ENCODE assay signal across 31 mouse cellular contexts in genomic region chr6:108095445-108095844, GRCm38 (mm10). TPM values are rescaled to one million over a fixed set of nuclear protein-coding genes. Genes with fewer than 3 reads are reported as not detected.
A peak's percentile ranks its signal among the peaks of the same experiment; 100 is the strongest.
DNase-seq lines count a peak whose midpoint lies in the region; ATAC-seq and TF ChIP-seq lines count a peak whose summit lies in the region.
"Had no signal": no experiment of that assay in that cellular context is flagged by ENCODE, and none has a peak within 500 bp of the region (broad histone marks: within the 10 kb centered on the region; RNA-seq: fewer than 3 reads in every experiment).

No protein-coding gene starts in this region.

- TF ChIP-seq POLR2A in kidney, adult 2 months (IDR thresholded peaks at IDR 0.05; ENCODE audit: low read depth, low read length) = no peak
- TF ChIP-seq POLR2A in embryonic fibroblast, embryonic 13.5 days (IDR thresholded peaks at IDR 0.05; ENCODE audit: low read depth, low read length) = no peak

- ATAC-seq in heart, embryonic 12.5 days (ENCODE audit: insufficient number of reproducible peaks, low FRiP score) = no peak
- ATAC-seq: CD4-positive, CD25-positive, alpha-beta regulatory T cell, adult 4 months; forebrain, embryonic 13.5 days; intestine, postnatal 0 days; midbrain, embryonic 13.5 days had no signal

- H3K27me3 ChIP-seq in kidney, adult 2 months (replicated peaks; ENCODE audit: control insufficient read depth, insufficient read depth, low read length) = no peaks in the 10 kb centered on the region
- H3K27me3 ChIP-seq in heart, embryonic 12.5 days (replicated peaks) = no peaks in the 10 kb centered on the region
- H3K27me3 ChIP-seq: forebrain, embryonic 13.5 days; heart, embryonic 13.5 days; midbrain, embryonic 13.5 days; neural tube, embryonic 13.5 days had no signal

- peak overlapping the region; percentile 24 for H3K27ac ChIP-seq in kidney, adult 2 months (ENCODE audit: insufficient read depth, low read depth, low read length)
- peak overlapping the region; percentile 27; the same call in 1 of the 2 replicates for H3K27ac ChIP-seq in embryonic fibroblast, embryonic 13.5 days (ENCODE audit: insufficient read depth, low read length)
- H3K27ac ChIP-seq in heart, embryonic 12.5 days (ENCODE audit: poor library complexity, severe bottlenecking) = no peak overlapping the region
- H3K27ac ChIP-seq: forebrain, embryonic 13.5 days; gastrocnemius, adult 2 months; heart, adult 2 months; heart, embryonic 13.5 days; hindbrain, embryonic 14.5 days; liver, embryonic 14.5 days; macrophage; midbrain, embryonic 13.5 days; neural tube, embryonic 13.5 days had no signal

- no peaks in the 10 kb centered on the region for H3K9me3 ChIP-seq in heart, embryonic 12.5 days (replicated peaks)
- H3K9me3 ChIP-seq: forebrain, embryonic 13.5 days; heart, embryonic 13.5 days; midbrain, embryonic 13.5 days; neural tube, embryonic 13.5 days had no signal

- H3K4me1 ChIP-seq in kidney, adult 2 months (ENCODE audit: control insufficient read depth, insufficient read depth, low read length) = peaks cover 24% of the 10 kb centered on the region; the same call in 1 of the 2 replicates
- peaks cover 5% of the 10 kb centered on the region; the same call in 1 of the 2 replicates for H3K4me1 ChIP-seq in embryonic fibroblast, embryonic 13.5 days (ENCODE audit: control insufficient read depth, insufficient read depth, low read length)
- H3K4me1 ChIP-seq in heart, embryonic 12.5 days (replicated peaks) = no peaks in the 10 kb centered on the region
- H3K4me1 ChIP-seq: forebrain, embryonic 13.5 days; neural tube, embryonic 13.5 days had no signal

- WGBS in kidney, adult 2 months = 49% methylated on average over 5 of the region's 5 CpGs
- 82% methylated on average over 5 of the region's 5 CpGs for WGBS in heart, embryonic 12.5 days

- no peak overlapping the region for H3K9ac ChIP-seq in heart, embryonic 12.5 days
- H3K9ac ChIP-seq: forebrain, embryonic 13.5 days; heart, embryonic 13.5 days; hindbrain, embryonic 14.5 days; liver, embryonic 14.5 days; midbrain, embryonic 13.5 days; neural tube, embryonic 13.5 days had no signal

- no peak overlapping the region for H3K4me2 ChIP-seq in heart, embryonic 12.5 days
- H3K4me2 ChIP-seq: forebrain, embryonic 13.5 days; heart, embryonic 13.5 days; hindbrain, embryonic 14.5 days; midbrain, embryonic 13.5 days; neural tube, embryonic 13.5 days had no signal

- peak; percentile 28 for DNase-seq in kidney, adult 2 months
- no peak for DNase-seq in kidney, adult 8-10 months
- DNase-seq in NIH3T3 (ENCODE audit: low read depth) = peak; percentile 50
- DNase-seq in layer of hippocampus, postnatal 25 days (ENCODE audit: extremely low spot score in 1 of 2, low spot score in 1 of 2) = no peak
- DNase-seq in frontal cortex, postnatal 14 days (ENCODE audit: low spot score in 2 of 2) = no peak
- DNase-seq: adrenal gland, postnatal 10 days; cerebellum, adult 11 months; cerebellum, adult 9-10 months; cerebellum, postnatal 36 days; gastrocnemius, adult 2 months; gastrocnemius, postnatal 36 days; heart, adult 2 months; heart, postnatal 10 days; kidney, postnatal 4 days; liver; lung, adult 2 months; lung, postnatal 10 days; thymus, adult 2 months; thymus, postnatal 36 days had no signal

- no peaks in the 10 kb centered on the region for H3K36me3 ChIP-seq in kidney, adult 2 months (ENCODE audit: control insufficient read depth, insufficient read depth, low read length)
- no peaks in the 10 kb centered on the region for H3K36me3 ChIP-seq in heart, embryonic 12.5 days
- H3K36me3 ChIP-seq: heart, embryonic 13.5 days; midbrain, embryonic 13.5 days; neural tube, embryonic 13.5 days had no signal

- TF ChIP-seq CTCF in kidney, adult 2 months (conservative IDR thresholded peaks at IDR 0.05; ENCODE audit: insufficient read depth, insufficient read length, low read depth, low read length) = no peak
- TF ChIP-seq CTCF in embryonic fibroblast, embryonic 13.5 days (IDR thresholded peaks at IDR 0.05; ENCODE audit: borderline replicate concordance, insufficient read depth, low read length) = no peak

- H3K4me3 ChIP-seq in kidney, adult 2 months (ENCODE audit: insufficient read depth, low read depth, low read length) = no peak overlapping the region
- no peak overlapping the region for H3K4me3 ChIP-seq in embryonic fibroblast, embryonic 13.5 days (ENCODE audit: insufficient read depth, low read length)
- H3K4me3 ChIP-seq in heart, embryonic 12.5 days = no peak overlapping the region
- H3K4me3 ChIP-seq: erythroblast, embryonic 14.5 days; forebrain, embryonic 13.5 days; gastrocnemius, adult 2 months; heart, adult 2 months; heart, embryonic 13.5 days; midbrain, embryonic 13.5 days; neural tube, embryonic 13.5 days had no signal

RNA-seq across cellular contexts. Expression of gene Setmar, which starts 30.6 kb away (rescaled TPM):
- 3.6 and 3.7 TPM in 2 replicates for polyA plus RNA-seq in kidney, adult 2 months (2012; rRNA removed)
- 4.8 and 5.6 TPM in 2 replicates for polyA plus RNA-seq in embryonic fibroblast, embryonic 13.5 days (2011; ENCODE audit: insufficient read length, low read depth, missing spikeins)
- total RNA-seq in layer of hippocampus, postnatal 25 days (2021) = 1 to 10 TPM; 7.7 to 8.2 TPM
- polyA plus RNA-seq in heart, embryonic 12.5 days (2016; fragmentation: Nextera tagmentation; extraction: Ambion mirVana) = 5.6 and 6.2 TPM in 2 replicates

Comparison
In these comparisons a context has a peak if more than half of its experiments do, and no peak if none do; other contexts are left out.
1. DNase-seq: peak in kidney, adult 2 months (single experiment) and NIH3T3 (single experiment); none in kidney, adult 8-10 months (0 of 2), layer of hippocampus, postnatal 25 days (0 of 2) and frontal cortex, postnatal 14 days (0 of 2).